Mouse (Mus musculus): ENCODE measurements at regions not wholly inside any gene's neighbourhood (a gene's known extent, or its start where the extent isn't known, plus 50 kb on each side); places are given as distances from the start of the nearest gene placed in this dataset.
A peak's percentile ranks its signal among the peaks of the same experiment; 100 is the strongest.

- DNase-seq, result no peak
Measured at GRCm38 (mm10) chr2:113959025-113959767, 54.2 kb downstream of the Gjd2 start.

- DNase-seq, result no peak
Measured at GRCm38 (mm10) chr2:113952480-113952879, 60.9 kb downstream of the Gjd2 start.

GRCm38 (mm10) chr2:113949296-113949990, 64.0 kb downstream of the Gjd2 start:
- peak; percentile 64 for DNase-seq

- DNase-seq, result no peak
Measured at GRCm38 (mm10) chr2:113931689-113932088, 81.7 kb downstream of the Gjd2 start.

- DNase-seq, result no peak
Measured at GRCm38 (mm10) chr2:113930948-113931347, 82.5 kb downstream of the Gjd2 start.

DNA sequence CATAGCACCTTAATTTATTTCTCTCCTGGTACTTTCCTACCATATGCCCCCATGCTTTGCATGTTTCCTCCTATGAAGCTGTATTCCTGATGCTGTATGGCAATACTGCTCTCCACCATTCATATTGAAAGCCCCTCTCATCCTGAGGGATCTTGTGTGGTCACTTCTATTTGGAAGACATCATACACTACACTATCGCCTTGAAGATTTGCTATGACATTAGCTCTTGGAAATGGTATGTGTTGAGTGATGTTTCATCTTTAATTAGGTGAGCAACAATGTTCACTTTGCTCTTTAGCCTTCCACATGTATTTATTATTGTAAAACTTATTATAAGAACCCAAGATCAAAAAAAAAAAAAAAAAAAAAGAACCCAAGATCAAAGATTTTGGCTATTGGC, 81.2 kb upstream of the Arhgap11a start:
- no peak for DNase-seq

GRCm38 (mm10) chr2:113924138-113924537, 75.7 kb upstream of the Arhgap11a start:
- DNase-seq, result no peak

DNA sequence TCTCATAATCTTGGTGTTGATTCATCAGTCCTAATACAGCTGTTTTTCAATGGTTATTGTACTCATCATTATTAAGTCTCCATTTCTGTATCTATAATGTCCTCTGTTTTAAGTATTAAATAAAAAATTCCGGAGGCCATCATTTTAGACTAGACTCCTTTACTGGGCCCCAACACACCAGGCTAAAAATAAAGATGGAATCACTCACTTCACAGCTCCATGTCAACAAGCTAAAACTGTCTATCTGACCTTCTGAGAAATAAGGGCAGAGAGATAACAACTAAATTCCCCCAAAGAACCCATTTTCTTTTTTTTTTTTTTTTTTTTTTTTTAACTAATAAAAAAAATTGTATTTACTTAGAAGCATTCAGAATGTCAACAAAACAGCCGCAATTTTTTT, 70.5 kb upstream of the Arhgap11a start:
- no peak for DNase-seq

DNA sequence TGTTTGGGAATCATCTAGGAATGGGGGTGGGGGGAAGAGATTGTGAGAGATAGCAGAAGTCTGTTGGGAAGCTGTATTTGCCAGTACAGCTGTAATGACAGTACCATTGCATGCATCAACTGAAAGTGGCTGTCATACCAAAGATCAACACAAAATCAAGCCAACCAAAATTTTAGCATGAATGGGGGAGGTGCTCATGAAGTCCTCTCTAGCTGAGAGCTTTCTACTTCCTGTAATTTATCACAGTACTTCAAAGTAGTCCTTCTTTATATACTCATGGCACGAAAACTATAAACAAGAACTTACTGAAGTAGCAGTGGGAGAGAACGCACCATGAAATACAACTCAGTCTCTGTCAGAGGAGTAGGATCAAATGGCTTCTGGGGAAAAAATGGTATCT, 65.8 kb upstream of the Arhgap11a start:
- DNase-seq, result no peak

GRCm38 (mm10) chr2:113911188-113911587, 62.7 kb upstream of the Arhgap11a start:
- no peak for DNase-seq

GRCm38 (mm10) chr2:113909502-113909901, 61.0 kb upstream of the Arhgap11a start:
- no peak for DNase-seq

- DNase-seq, result no peak
Measured at GRCm38 (mm10) chr2:113908636-113909035, 60.2 kb upstream of the Arhgap11a start.

DNA sequence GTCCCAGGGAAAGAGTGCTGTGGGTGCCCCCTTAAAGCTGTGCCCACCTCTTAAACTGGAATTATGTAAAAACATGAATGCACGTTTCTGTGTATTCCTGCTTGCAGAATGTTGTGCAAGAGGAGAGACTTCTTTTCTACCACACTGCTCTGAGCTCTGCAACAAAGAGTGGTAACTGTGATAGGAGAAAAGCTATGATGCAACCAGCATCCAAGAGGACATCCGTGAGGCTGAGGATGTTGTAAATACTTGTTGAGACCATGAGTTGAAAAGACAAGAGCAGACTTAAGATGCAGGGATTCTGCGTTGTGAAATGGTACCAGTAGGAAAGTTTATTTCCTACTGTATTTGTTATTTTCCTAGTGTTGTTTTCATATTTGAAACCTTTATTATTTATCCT, 56.0 kb upstream of the Arhgap11a start:
- no peak for DNase-seq

DNA sequence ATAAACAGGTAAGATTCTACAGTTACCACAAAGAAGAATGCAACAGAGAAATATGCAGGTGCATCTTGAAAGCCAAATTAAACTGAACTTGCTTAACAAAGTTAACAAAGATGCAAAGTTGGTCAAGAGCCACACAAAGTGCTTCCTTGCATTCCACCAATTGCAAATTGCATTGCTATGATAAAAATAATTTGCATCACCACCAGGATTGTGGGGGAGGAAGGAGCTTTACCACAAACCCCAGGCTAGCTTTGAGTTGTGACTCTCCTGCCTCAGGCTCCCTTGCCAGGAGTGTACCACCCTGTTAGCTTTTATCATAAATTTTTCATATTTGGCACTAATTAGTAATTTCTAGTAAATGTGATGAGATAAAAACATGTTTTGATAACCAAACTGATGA, 55.4 kb upstream of the Arhgap11a start:
- DNase-seq, result no peak

GRCm38 (mm10) chr2:113903006-113903545, 54.6 kb upstream of the Arhgap11a start:
- no peak for DNase-seq

DNA sequence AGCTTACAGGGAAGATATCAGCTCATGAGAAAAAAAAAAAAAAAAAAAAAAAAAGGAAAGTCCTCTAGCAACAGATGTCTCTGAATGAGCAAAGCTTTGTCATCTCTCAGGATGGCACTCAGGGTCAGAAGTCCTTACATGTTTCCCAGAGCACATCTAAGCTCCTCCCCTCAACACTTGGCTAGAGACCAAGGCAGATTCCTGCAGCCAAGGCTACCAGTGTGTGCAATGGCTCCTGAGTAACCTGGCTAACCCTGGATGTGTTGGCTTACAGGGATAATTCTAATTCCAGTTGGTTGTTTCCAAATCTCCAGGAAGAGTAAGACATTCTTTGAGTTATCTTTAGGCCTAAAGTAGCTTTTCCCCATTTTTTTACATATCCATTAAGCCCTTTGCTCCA, 53.9 kb upstream of the Arhgap11a start:
- DNase-seq, result no peak

GRCm38 (mm10) chr2:113900496-113900895, 52.0 kb upstream of the Arhgap11a start:
- no peak for DNase-seq

DNA sequence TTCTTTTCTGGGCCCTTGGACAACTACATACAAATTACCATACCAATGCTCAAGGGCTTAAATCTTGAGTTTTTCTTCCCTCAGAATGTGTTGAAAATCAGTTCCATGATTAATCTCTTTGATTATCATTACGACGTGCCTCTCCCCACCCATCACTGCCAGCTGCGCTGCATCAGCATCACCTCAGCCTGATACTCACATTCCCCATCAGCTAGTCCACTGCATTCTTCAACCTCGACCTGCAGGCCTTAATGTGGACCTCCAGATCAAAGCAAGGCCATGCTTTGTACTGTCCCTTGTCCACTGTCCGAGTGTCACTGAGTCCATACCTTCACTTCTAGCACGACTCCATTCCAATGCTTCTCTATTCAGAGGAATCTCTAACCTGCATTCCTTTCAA, 50.3 kb upstream of the Arhgap11a start:
- no peak for DNase-seq
